Mouse (Mus musculus) 3T3-L1 (cell line): ENCODE measurements around the gene Trim47.
A peak's percentile ranks its signal among the peaks of the same experiment; 100 is the strongest.
"Not testable (repeated sequence)": the region's sequence is repeated elsewhere in the genome, so short reads cannot be mapped to it uniquely, and the experiment has no call there.

ENCODE experiments used
- DNase-seq: peaks from one replicate; pipeline ENCODE4 v3.0.0-alpha.2; 2015; ENCODE audit warnings: low read depth, low spot score

The Trim47 gene

DNA sequence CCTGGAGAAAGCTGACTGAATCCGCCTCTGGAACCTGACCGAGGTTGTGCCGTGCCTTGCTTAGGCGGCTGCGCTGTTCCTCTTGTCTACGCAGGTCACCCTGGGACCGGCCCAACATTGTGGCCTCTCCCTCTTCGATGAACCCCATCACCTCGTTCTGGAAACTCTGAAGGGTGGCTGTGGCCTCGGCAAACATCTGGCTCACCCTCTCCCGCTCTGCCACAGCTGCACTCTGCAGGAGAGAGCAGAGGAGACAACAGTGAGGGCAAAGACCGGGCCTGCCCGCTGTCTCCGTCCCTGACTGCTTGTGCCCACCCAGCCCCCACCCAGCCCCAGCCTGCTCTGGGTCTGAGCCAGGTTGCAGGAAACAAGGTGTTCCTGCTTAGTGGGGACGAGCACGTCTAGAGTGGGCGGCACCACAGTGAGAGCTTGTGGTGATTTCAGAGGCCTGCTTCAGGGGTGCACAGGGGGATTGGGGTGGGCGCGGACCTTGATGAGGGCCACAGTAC is 19.2 kb downstream of the Trim47 start:
- DNase-seq: no peak

DNA sequence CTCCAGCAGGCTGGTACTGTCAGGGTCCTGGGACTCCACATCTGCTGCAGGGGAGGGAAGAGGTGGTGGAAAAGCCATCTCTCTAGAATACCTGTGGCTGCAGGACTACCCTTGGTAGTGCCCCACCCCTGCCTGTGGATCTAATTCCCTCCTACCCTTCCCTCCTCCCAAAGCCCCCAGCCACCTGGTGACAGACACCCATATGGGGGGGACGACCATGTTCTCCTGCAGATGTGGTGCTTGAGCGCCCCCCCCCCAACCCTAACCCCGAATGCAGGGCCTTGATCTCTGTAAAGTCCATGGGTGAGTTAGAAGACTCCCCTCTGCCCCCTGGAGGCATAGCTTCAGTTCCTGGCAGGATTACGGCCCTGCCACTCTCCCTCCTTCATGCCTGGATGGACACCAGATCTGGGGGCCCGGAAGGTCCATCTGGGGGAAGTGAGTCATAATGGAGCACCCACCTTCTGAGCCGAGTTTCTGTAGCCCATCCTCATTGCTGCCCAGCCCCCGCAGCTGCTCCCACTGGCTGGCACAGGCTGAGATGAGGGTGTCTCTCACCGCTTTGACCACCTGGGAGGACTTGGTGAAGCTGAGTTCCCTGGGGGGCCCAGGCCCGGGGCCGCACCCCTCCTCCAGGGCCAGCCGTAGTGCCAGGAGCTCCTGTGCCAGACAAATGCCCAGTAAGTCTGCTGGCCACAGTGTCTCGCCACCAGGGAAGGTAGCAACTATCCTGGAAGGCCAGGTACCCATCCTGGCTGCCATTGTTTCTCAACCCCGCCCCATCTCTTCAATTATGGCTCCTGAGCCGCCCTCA is 19.8 kb downstream of the Trim47 start:
- peak; percentile 65 for DNase-seq

DNA sequence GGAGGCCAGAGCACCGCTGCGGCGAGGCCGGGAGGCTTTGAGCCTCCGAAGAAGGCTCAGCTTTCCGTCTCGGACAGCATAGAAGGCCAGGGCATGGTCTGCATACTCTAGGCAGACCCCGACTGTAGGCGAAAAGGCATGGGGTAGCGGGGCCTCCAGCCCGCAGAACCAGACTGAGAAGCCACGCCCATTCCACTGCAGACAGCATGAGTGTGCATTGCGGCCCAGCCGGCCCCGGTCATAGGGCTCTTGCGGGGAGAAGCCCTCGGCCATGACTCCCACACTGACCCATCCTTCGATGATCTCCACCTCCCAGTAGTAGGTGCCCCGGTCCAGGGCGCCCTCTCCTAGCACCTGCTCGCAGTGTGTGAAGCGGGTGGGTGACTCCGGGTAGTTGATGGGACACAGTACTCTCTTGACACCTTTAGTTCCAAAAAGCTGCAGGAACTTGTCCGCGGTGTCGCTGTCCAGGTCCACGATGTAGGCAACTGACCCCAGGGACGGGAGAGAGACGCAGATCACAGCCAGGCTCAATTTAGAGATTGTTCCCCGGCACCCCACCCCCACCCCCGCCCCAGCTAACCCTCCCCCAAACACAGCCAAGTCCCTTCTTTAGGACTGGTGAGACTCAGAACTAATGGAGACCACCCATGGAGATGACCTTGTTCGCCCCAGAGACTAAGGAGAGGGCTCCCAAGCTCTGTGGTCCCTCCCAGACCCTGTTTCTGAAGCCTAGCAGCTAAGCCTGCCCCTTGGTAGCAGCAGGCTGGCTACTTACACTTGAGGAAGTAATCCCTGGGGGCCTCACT is 20.7 kb downstream of the Trim47 start:
- no peak for DNase-seq

DNA sequence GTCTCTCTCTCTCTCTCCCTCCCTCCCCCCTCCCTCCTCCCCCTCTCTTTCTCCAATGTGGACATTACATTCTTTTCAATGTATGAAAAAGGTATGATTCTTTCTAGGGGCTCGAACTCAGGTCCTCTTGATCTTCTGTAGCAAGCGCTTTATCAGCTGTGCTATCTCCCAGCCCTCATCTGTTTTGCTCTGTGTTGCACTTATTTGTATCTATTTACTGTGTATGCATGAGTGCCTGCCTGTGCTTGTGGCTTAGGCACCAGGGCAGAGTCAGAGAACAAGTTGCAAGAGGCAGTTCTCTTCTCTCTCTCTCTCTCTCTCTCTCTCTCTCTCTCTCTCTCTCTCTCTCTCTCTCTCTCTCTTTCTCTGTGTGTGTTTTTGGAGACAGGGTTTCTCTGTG is 21.9 kb downstream of the Trim47 start:
- DNase-seq: no peak

DNA sequence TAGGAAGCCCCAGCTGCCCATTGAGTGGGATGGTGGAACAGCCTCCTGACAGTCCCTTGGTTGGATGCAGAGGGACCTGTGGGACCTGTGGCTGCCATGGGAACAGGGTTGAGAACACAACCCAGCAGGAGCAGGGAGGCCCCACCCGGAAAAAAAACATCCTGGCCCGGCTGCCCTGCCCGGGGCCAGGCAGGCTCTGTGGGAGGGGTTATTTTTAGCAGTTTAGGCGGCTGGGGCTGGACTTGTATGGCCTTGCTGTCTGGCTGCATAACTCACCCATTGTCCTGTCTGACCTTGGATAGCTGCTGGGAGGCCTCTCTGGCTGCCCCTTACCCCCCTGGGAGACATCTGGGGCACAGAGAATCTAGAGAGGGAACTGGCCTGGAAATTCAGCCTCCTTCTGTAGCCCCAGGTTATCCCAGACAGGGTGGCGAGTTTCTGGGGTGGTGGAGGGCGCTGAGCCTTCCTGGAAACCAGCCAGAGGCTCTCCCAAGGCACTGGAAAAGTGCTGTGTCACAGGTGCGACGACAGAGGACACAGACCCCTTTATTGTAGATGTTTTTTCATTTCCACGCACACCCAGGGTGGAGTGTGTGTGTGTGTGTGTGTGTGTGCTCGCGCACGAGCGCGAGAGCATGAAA is 22.9 kb downstream of the Trim47 start:
- peak; percentile 91 for DNase-seq

DNA sequence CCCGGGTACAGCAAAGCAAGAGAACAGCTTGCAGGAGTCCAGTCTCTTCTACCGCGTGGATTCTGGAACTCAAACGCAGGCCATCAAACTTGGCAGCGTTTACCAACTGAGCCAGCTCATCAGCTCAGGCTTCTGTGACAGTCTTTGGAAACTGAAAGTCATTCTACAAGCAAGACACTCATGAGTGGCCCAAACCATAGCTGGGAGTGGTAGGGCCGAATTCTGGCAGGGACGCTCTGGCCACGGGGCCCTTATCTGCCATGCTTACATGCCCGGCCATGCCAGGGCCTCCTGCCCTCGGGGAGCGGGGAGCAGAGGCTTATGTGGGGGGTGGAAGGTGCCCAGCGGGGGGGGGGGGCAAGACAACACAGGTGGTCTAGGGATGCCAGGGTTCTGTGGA is 23.4 kb downstream of the Trim47 start:
- no peak for DNase-seq

DNA sequence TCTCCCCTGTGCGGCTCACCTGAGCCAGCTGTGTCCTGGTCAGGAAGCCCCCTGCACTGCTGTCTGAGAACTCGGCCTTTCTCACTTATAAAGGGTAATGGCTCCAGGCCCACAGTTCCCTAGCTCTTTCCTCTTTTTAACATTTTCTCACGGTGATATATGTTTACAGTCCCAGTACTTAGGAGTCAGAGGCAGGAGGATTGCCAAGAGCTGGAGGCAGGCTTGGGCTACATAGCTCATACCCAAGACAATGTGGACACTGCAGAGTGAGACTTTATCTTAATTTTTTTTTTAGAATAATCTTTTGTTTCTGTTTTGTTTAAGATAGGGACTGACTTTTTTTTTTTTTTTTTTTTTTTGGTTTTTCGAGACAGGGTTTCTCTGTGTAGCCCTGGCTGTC is 24.5 kb downstream of the Trim47 start:
- peak; percentile 62 for DNase-seq

DNA sequence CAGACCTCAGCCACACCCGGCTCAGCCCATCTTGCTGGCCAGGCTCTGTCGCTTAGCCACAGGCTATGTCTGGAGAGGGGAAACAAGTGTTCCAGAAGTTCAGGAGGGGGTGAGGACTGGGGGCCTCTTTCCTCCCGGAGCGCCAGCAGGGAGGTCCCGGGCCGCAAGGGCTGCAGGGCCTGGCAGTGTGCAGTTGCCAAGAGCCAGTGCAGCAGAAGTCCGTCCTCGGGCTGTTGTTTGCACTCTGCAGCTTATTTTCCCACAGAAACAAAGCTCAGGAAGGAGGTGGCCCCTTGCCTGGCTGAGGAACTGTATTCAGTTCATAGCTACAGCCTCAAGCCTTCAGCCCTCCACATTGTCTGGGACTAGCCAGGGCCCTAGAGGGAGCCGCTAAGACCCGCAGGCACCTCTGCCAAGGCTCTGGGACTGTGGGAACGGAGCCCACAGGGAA is 25.1 kb downstream of the Trim47 start:
- peak; percentile 62 for DNase-seq

DNA sequence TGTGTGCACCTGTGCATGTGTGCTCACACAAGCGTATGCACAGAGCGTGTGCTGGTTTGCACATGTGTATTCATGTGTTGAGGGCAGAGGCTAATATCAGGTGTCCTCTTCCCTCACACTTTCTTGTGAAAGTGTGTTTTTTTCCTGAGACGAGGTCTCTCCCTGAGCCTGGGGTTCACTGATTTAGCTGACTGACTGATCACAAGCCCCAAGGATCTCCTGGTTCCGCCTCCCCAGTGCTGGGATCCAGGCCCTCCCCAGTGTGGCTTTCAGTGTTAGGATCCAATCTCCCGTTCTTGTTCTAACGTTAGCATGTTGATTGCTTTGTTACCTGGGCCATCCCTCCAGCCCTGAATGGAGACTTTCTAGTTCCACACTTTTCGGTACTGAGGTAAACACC is 26.2 kb downstream of the Trim47 start:
- no peak for DNase-seq

DNA sequence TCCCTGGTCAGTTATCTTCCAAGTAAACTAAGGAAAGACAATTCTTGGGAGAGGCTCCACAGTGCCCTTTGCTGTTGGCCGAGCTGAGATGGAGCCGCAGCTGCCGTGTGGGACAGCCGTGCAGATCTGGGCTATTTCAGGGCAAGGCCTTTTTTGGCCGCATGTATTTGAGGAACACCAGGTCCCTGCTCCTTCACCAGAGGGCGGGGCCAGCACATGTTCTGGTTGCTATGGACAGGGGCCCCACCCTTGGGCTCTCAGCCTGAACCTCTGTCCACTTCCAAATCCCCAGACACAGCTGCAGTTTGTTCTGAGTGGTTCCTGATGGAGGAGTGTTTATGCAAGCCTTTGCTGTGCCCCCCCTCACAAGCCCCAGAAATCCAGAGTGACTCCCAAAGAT is 26.6 kb downstream of the Trim47 start:
- DNase-seq: peak; percentile 72

DNA sequence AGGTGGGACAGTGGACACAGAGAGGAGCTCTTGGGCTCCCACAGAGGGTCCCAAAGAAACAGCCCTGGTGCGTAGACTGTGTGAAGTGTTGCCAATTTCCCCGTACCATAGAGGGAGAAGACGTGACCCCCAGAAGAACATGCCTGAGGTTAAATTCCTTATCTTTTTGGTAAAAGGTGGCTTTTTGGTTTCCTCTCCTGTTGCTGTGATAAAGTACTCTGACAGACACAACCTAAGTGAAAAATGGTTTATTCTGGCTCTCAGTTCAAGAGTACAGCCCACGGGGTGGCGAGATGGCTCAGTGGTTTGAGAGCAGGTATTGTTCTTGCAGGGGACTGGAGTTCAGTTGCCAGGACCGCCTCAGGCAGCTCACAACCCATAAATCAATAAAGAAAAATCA is 27.5 kb downstream of the Trim47 start:
- no peak for DNase-seq

DNA sequence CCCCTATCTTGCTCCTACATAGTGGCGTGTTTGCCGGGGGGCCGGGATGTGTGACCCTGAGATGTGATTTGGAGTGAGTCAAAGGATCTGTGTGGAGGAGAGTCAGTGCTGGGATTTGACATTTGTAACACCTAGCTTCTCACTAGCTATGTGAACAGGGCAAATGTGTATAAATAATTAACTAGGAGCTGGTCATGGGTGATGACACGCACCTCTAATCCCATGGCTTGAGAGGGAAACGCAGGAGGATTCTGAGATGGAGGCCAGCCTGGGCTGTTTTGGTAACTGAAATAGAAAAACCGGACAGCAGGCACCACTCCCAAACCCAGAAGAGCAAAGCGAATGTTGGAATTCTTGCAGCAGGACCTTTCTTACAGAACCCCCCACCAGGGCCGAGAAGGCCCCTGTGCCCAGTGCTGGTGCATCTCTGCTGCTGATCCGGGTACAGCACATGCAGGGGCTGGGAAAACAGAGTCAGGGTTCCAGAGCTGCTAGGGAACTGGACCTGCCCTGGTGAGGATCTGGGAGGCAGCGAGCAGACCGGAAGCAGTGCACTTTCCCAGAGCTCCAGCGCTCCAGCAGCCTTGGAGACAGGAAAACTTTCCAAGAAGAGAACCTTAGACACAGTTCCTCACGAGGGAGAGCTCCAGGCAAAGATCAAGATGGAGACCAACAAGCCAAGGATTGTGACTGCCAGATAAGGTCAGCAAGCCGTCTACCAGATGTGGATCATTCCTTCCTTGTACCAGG is 28.1 kb downstream of the Trim47 start:
- DNase-seq: no peak

DNA sequence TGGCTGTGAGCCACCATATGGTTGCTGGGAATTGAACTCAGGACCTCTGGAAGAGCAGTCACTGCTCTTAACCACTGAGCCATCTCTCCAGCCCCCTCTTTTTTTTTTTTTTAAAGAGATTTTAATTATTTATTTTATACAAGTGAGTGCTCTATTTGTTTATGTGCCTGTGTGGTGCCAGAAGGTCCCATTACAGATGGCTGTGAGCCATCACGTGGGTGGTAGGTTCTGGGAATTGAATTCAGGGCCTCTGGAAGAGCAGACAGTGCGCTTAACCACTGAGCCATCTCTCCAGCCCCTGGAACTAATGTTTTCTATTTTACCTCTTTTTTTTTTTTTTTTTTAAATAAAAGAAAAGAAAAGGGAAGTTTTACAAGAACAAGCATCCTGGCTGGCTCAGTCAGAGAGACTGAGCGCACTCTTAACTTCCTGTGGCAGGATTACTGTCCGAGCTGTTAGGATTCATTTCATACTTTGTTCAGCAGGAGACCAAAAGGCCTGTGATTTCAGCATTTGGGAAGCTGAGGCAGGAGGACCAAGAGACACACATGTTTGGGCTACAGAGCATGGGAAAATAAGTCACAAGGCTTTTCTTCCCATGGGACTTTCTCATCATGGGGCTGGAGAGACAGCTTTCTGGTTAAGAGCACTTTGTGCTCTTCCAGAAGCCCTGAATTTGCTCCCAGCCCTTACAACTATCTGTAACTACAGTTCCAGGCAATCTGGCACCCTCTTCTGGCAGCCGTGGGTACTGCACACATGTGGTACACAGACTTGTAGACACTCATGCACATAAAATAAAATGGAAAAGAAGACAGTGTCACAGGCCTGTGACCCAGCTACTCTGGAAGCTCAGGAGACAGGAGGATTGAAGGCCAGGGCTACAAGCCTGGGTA is 30.5 kb downstream of the Trim47 start:
- peak; percentile 68 for DNase-seq

DNA sequence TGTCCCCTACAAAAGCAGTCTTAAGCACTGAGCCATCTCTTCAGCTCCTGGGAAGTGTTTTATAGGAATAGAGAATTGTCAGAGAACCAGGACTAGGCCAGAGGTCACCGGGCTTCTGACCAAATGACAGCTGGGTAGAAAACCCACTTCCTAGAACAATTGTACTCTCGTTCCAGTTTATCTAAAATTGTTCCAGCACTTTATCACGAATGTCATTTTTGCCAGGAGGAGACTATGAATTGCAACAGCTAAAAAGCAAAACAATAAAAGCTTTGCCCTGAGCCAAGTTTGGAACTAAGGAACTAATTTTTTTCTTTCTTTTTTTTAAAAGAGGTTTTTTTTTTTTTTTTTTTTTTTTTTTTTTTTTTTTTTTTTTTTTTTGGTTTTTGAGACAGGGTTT is 31.4 kb downstream of the Trim47 start:
- peak; percentile 60 for DNase-seq

DNA sequence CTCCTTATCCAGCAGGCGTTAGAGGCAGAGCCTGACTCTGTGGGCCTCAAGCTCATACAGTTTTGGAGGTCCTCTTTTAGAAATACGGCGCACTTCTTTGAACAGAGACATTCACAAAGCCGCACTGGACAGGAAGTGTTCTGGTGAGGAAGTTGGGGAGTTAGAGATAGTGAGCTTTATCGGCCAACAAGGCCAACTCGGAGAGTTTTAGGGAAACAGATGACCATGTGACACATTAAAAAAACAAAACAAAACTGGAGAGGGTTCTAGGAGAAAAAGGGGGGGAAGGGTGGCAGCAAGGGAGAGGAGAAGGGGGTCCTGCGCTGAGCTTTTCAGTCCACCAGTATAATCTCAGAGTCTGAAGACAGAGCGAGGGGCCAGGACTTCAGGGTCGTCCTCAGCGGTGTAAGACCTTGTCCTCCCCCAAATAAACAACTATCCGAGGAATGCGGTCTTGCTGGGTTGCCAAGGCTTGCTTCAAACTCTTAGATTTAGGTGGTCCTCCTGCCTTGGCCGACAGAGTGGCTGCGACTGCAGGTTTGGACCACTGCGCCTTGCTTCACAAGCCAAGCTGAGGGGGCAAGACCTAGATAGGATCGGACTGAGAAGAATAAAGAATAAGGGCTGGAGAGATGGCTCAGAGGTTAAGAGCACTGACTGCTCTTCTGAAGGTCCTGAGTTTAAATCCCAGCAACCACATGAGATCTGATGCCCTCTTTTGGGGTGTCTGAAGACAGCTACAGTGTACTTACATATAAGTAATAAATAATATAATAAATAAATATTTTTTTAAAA is 33.0 kb downstream of the Trim47 start:
- DNase-seq: no peak

DNA sequence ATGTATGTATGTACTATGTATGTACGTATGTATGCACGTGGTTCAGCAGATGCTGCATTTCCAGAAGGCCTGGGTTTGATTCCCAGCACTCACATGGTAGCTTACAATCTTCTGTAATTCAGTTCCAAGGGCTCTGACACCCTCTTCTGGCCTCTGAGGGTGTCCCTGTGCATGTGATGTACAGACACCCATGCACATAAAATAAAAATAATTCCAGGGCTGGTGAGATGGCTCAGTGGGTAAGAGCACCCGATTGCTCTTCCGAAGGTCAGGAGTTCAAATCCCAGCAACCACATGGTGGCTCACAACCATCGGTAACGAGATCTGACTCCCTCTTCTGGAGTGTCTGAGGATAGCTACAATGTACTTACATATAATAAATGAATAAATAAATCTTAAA is 34.1 kb downstream of the Trim47 start:
- DNase-seq: not testable (repeated sequence)

DNA sequence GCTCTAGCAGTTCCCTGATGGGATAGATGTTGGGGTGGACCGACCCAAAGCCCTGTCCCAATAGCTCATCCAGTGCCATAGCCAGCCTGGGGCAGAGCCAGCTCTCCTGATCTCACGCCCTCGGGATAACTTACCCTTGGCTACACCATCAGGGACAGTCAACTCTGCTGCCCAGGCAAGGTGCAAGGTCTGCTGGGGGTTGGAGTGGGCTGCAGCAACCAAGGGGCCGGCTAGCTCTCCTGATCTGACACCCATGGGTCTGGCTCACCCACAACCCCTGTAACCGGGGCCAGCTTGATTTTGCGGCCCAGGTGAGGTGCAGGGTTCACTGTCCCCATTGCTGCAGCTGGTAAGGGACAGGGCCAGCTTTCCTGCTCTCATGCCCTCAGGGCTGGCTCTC is 35.4 kb downstream of the Trim47 start:
- DNase-seq: no peak

DNA sequence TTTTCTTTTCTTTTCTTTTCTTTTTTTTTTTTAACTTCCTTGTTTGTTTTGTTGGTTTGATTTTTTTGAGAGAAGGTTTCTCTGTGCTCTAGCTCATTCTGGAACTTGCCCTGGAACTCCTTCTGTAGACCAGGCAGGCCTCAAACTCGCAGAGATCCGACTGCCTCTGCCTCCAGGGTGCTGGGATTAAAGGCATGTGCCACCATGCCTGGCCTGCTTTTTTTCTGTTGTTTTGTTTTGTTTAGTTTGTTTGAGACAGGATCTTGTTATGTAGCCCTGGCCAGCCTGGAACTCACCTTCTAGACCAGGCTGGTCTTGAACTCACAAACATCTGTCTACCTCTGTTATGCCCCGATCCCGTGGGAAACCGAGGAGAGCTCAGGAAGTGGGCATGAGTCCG is 37.5 kb downstream of the Trim47 start:
- no peak for DNase-seq

DNA sequence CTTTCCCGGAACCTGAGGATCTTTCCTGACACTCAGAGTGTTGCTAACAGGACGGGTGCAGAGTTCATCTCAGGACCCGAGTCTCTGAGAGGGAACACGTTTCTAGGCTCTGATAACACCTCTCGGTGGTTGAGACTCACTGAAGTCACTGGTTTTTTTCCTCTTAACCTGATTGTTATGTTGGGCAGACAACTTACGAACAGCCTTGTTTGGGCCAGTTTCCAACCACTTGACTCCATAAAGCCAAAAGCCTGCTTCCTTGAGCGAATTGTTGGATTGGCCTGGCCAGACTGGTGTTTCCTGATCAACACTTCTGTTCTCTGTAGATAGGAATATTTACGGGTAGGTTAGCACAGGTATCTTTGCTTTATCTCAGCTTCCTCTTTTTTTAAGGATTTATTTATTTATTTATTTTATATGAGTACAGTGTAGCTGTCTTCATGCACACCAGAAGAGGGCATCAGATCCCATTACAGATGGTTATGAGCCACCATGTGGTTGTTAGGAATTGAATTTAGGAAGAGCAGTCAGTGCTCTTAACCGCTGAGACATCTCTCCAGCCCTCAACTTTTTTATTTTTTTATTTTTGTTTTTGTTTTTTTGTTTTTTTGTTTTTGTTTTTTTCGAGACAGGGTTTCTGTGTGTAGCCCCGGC is 38.1 kb downstream of the Trim47 start:
- no peak for DNase-seq
